Mouse (Mus musculus): ENCODE data around the gene Sertad1.

The Sertad1 gene

DNA sequence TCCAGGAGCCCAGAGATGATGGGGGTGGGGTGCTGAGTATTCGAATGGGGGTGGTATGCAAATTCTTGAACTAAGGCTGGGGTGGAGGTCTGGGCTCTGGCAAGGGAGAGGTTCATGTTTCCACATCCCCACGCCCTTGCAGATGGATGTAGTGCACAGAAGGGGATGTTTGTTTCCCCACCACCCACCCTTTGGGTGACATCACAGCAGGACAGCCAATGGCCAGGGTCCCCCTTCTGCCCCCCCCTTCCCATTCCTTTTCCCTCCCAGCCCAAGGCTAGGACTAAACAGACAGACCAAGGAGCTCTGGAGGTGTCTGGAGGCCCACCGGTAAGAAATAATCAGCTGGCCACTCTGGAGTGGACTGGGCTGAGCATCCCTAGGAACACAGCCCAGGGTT lies 12.3 kb downstream of the Sertad1 start, which contains the start of gene Prx:
Gene Prx, plus strand, starts transcription at position 289 of the 400 bp plus-strand sequence.
- no peak for DNase-seq (ENCODE audit: extremely low spot score)

DNA sequence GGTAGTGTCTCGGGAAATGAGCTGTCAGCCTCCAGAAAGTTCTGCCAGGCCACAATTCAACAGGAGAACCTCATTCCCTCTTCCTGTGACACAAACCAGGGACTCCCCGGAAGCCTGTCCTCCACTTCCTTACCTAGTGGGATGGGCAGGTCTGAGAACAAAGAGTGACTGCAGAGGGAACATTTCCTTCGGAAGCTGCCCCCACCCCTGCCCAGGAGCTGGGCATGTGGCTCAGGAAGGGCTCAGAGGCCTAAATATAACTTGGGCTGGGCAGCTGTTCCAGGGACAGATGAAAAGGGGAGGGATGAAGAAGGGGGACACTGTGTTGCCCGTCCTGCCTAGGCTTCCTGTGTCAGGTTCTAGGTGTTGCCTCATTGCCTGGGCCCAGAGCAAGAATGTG lies 14.9 kb downstream of the Sertad1 start:
- no peak for DNase-seq (ENCODE audit: extremely low spot score)

- DNase-seq (ENCODE audit: extremely low spot score) = peak; percentile 45
Measured at GRCm38 (mm10) chr7:27506765-27507370, 20.2 kb downstream of the Sertad1 start.

DNA sequence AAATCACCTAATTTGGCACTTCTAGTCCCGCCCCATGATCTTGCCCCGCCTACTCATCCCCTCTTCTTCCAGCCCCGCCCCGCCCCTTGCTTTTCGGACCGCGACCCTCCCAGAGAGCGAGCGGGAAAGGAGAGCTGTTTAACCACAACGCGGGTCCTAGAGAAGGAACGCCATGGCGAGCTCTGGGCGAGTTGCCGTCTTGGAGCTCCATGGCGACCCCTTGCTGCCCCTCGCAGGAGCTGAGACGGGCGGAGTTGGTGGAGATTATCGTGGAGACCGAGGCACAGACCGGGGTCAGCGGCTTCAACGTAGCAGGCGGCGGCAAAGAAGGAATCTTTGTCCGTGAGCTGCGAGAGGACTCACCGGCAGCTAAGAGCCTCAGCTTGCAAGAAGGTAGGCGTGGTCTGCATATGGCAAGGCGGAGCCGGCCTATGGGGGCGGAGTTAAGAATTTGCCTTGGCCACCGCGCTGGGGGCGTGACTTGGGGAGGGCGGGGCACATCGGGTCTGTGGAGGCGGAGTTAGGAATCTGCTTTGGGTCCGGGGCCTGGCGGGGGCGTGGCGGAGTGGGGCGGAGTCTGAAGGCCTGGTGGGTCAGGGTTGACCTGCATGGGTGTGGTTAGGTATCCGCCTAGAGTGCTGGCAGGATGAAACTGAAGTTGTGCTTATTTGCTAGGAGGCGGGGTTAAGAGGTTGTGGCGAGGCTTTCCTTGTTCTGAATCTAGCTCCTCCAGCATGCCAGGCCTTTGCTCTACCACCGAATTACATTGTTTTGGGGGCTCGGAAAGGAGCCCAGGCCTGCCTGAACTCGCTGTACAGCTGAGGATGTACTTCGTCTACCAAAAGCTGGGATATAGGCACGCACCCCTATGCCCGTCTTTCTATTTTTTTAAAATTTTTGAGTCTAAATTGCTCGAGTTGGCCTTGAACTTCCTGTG lies 21.3 kb downstream of the Sertad1 start:
- DNase-seq (ENCODE audit: extremely low spot score) = peak; percentile 100

DNA sequence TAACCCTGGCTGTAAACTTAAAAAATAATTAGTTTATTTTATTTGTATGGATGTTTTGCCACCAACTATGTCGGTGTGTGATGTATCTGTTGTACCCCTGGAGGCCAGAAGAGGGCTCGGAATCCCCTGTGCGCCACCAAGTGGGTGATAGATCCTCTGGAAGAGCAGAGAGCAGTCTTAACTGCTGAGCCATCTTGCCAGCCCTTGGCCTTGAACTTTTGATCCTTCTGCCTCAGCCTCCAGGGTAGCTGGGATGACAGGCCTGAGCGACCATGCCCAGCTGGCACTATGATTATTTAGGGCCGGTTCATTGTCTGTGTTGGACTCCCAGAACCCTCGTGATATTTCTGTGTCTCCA lies 21.9 kb downstream of the Sertad1 start:
- peak; percentile 65 for DNase-seq (ENCODE audit: extremely low spot score)

DNA sequence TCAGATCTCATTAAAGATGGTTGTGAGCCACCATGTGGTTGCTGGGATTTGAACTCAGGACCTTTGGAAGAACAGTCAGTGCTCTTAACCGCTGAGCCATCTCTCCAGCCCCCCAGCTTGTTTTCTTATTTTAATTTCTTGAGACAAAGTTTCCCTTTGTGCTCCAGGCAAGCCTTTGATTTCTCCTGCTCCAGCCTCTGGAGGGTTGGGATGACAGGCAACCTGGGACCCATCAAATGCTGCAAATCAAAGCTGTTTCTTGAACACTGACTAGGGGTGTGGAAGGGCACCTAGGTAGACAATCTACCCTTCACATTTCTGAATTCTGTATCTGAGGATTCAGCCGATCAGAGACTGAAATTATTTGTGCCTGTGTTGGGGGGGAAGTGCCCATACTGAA lies 24.1 kb downstream of the Sertad1 start:
- no peak for DNase-seq (ENCODE audit: extremely low spot score)

GRCm38 (mm10) chr7:27514961-27515360 lies 28.3 kb downstream of the Sertad1 start:
- DNase-seq (ENCODE audit: extremely low spot score) = no peak

DNA sequence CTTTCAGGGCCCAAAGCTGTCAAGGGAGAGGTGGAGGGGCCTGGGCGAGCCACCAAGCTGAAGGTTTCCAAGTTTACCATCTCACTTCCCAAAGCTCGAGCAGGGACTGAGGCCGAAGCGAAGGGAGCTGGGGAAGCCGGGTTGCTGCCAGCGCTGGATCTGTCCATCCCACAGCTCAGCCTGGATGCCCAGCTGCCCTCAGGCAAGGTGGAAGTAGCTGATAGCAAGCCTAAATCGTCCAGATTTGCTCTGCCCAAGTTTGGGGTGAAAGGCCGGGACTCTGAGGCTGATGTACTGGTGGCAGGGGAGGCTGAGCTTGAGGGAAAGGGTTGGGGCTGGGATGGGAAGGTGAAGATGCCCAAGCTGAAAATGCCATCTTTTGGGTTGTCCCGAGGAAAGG lies 31.6 kb downstream of the Sertad1 start:
- DNase-seq (ENCODE audit: extremely low spot score) = no peak

DNA sequence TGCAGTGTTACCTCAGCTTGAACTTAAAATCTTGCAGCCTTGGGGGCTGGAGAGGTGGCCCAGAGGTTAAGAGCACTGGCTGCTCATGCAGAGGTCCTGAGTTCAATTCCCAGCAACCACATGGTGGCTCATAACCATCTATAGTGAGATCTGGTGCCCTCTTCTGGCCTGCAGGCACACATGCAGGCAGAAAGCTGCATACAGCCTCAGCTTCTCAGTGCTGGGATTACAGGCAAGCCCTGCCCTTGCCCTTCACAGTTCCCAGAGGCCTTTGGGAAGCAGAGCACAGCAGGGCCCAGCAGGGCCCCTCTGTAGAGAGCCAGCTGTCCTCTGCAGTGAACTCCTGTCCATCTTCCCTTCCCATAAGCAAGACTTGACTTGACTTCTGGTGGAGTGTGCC lies 33.4 kb downstream of the Sertad1 start:
- DNase-seq (ENCODE audit: extremely low spot score) = no peak

GRCm38 (mm10) chr7:27520599-27520998 lies 33.9 kb downstream of the Sertad1 start:
- no peak for DNase-seq (ENCODE audit: extremely low spot score)

DNA sequence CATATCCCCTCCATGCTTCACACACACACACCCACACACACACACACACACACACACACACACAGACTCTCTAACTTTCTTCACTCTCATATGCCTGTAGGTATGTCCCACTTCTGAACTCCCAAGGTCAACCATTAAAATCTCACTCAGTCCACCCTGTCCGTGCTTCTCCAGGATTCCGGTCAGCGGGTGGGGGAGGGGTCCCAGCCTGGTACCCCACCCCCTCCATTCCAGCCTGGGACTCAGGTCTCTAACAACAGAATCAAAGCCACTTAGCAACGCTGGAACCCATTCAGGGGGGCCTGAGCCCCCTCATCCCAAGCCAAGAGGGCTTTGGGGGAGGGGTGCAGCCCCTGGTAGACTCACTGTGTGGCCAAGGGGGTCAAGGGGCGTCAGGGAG lies 36.3 kb downstream of the Sertad1 start, which contains the start of gene Hipk4:
Gene Hipk4, plus strand, starts transcription at position 301 of the 400 bp plus-strand sequence.
- DNase-seq (ENCODE audit: extremely low spot score) = no peak

- no peak for DNase-seq (ENCODE audit: extremely low spot score)
Measured at GRCm38 (mm10) chr7:27523805-27524204, 37.1 kb downstream of the Sertad1 start.

DNA sequence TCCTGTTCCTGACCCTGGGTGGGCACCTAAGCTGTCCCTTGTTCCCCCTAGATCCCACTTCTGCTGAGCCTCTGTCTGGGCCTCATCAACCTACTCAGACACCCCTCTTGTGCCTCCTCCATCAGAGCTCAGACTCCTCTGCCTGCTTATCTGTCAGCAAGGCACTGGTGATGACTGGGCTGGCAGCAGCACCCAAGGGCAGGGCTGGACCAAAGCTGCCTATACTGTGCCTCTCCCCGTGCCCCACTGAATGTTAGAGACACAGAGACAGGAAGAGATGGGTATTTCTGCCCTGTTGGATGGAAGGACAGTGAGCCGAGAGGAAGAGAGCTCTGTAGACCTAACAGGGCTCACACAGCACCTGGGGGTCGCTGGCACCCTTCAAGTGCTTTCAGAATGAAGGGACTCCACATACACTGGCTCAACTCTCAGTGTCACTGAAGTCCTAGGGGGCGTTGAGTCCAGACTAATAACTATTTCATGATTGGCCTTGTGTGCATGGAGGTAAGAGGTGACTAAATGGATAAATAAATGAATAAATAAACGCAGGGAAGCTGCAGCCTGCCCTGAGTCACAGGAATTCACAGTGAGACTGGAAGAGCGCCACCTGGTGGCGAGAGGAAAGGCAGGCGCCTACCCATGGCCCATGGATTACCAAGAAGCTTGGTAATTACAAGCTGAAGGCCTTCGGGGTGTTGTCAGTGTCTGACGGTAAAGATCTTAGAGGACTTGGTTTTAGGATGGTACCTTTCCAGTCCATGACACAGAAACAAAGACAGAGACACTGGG lies 39.5 kb downstream of the Sertad1 start:
- DNase-seq (ENCODE audit: extremely low spot score) = peak; percentile 68

DNA sequence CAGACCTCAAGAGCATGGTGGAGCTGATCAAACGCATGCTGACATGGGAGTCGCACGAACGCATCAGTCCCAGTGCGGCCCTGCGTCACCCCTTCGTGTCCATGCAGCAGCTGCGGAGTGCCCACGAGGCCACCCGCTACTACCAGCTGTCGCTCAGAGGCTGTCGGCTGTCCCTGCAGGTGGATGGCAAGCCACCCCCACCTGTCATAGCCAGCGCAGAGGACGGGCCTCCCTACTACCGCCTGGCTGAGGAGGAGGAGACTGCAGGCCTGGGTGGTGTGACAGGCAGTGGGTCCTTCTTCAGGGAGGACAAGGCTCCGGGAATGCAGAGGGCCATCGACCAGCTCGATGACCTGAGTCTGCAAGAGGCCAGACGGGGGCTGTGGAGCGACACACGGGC lies 42.4 kb downstream of the Sertad1 start:
- DNase-seq (ENCODE audit: extremely low spot score) = no peak

GRCm38 (mm10) chr7:27530937-27531336 lies 44.2 kb downstream of the Sertad1 start:
- DNase-seq (ENCODE audit: extremely low spot score) = no peak

DNA sequence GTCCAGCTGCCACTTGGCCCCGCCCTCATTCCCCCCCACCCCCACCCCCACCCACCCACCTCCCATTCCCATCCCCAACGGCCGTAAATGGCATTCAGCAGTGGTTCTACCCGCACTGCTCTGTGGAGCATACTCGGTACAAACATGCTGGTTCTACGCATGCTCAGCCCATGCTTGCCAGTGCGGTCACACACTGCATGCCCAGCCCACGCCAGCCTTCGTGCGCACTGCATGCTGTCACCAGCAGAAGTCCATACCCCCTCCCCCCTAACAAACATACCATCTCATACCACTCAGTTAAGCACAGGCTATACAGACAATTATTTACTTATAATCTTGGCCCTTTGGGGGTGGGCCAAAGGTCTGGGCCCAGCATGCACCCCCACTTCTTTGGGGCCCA lies 45.0 kb downstream of the Sertad1 start:
- DNase-seq (ENCODE audit: extremely low spot score) = no peak

GRCm38 (mm10) chr7:27532480-27533050 lies 45.9 kb downstream of the Sertad1 start:
- no peak for DNase-seq (ENCODE audit: extremely low spot score)

DNA sequence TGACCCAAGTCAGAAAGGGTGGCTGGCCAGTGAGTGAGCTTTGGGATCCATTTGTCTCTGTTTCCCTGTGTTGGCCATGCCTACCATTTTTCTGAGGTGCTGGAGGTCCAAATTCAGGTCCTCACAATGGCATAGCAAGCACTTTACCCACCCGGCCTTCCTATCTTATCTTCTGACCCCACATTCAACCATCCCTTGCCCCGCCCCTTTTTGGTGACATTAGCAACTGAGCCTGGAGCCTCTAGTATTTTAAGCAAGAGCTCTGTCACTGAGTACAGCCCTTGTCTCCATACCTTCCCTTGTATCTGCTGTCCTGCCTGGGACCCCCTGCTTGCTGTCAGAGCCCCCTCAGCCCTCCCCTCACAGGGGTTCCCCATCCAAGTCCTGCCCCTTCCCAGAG lies 48.7 kb downstream of the Sertad1 start:
- DNase-seq (ENCODE audit: extremely low spot score) = no peak

GRCm38 (mm10) chr7:27536618-27537017 lies 49.9 kb downstream of the Sertad1 start:
- no peak for DNase-seq (ENCODE audit: extremely low spot score)

DNA sequence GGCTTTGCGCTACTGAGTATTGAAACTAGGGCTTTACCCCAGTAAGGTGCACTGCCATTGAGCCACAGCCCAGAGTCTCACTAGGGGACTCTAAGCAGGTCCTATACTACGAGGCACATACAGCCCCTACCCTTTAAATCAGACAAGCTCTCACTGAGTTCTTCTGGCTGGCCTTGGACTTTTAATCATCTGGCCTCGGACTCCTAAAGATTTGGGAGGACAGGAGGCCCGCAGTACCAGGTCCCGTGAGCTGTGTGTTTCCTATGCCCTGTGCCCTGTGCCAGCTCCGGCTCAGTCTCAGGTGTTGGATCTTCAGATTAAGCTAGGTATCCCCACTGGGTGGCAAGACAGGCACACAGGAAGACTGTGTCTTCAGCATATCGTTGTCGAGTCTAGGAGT lies 51.3 kb downstream of the Sertad1 start:
- no peak for DNase-seq (ENCODE audit: extremely low spot score)

GRCm38 (mm10) chr7:27538797-27539196 lies 52.1 kb downstream of the Sertad1 start:
- no peak for DNase-seq (ENCODE audit: extremely low spot score)
